9 mouse cellular contexts compared by ENCODE assay signal in the genomic region with DNA sequence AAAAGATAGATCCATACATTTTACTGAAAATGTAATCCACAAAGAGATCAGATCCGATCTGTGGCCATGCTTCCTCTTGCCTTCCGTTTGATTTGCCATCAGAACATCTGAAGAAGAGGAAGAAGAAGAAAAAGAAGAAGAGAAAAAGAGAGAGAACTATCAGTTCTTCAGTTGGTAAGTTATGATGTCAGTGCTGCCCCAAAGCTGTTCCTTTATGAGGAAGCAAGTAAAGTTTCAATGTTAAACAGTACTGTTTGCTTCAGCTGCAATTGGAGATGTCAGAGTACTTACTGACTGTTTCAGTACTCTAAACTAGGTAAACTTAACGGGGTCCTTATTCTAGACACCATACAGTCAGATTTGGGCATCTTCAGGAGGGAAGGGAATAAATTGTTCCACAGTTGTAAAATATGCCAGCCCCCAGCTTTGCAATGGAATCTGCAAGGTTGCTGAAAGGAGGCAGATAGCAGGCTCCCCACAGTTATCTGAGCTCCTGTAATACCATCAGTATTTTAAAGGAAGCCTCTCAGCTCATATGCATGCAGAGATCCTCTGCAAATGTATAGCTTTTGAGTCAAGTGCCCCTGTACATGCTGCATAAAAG. TPM values are rescaled to one million over a fixed set of nuclear protein-coding genes. Genes with fewer than 3 reads are reported as not detected.
DNase-seq lines count a peak whose midpoint lies in the region; ATAC-seq and TF ChIP-seq lines count a peak whose summit lies in the region.
"Had no signal": no experiment of that assay in that cellular context is flagged by ENCODE, and none has a peak within 500 bp of the region (broad histone marks: within the 10 kb centered on the region; RNA-seq: fewer than 3 reads in every experiment).

No protein-coding gene starts in this region.

- no peaks in the 10 kb centered on the region for H3K4me1 ChIP-seq in intestine, embryonic 14.5 days (replicated peaks; ENCODE audit: control insufficient read depth, insufficient read depth, low read length)
- no peaks in the 10 kb centered on the region for H3K4me1 ChIP-seq in intestine, postnatal 0 days (replicated peaks; ENCODE audit: control insufficient read depth, insufficient read depth, low read length)
- H3K4me1 ChIP-seq in forebrain, embryonic 12.5 days, result peaks cover 20% of the 10 kb centered on the region
- peaks cover 16% of the 10 kb centered on the region; the same call in 1 of the 2 replicates for H3K4me1 ChIP-seq in midbrain, embryonic 12.5 days

- 0 out of 2 replicates have a peak overlapping the region, but pooled peaks have one; percentile 59 for H3K4me3 ChIP-seq in intestine, embryonic 14.5 days (ENCODE audit: low read depth, low read length)
- no peak overlapping the region for H3K4me3 ChIP-seq in intestine, postnatal 0 days (ENCODE audit: low read depth, low read length)
- H3K4me3 ChIP-seq in forebrain, embryonic 12.5 days (replicated peaks), result peak overlapping the region; percentile 60
- peak overlapping the region; percentile 54 for H3K4me3 ChIP-seq in midbrain, embryonic 12.5 days

- 66% methylated on average over 3 of the region's 3 CpGs for WGBS in intestine, embryonic 14.5 days
- 74% methylated on average over 3 of the region's 3 CpGs for WGBS in intestine, postnatal 0 days
- 78% methylated on average over 3 of the region's 3 CpGs for WGBS in forebrain, embryonic 12.5 days
- 78% methylated on average over 3 of the region's 3 CpGs for WGBS in midbrain, embryonic 12.5 days

- ATAC-seq in intestine, embryonic 14.5 days (replicated peaks; ENCODE audit: low FRiP score, low TSS enrichment, low read depth), result no peak
- ATAC-seq in intestine, postnatal 0 days, result no peak
- ATAC-seq in forebrain, embryonic 12.5 days (ENCODE audit: low FRiP score), result no peak
- ATAC-seq in midbrain, embryonic 12.5 days (ENCODE audit: low FRiP score, low read depth), result no peak

- TF ChIP-seq POLR2A in brain, embryonic 14.5 days (IDR thresholded peaks at IDR 0.05; ENCODE audit: borderline replicate concordance, extremely low read depth, insufficient read depth, insufficient read length, poor library complexity, severe bottlenecking), result no peak

- H3K36me3 ChIP-seq in intestine, embryonic 14.5 days (ENCODE audit: control insufficient read depth, insufficient read depth, low read length), result no peaks in the 10 kb centered on the region
- no peaks in the 10 kb centered on the region for H3K36me3 ChIP-seq in intestine, postnatal 0 days (ENCODE audit: control insufficient read depth, insufficient read depth)
- H3K36me3 ChIP-seq in forebrain, embryonic 12.5 days (replicated peaks), result no peaks in the 10 kb centered on the region
- H3K36me3 ChIP-seq in midbrain, embryonic 12.5 days, result no peaks in the 10 kb centered on the region

- H3K27ac ChIP-seq in intestine, embryonic 14.5 days (ENCODE audit: low read depth), result no peak overlapping the region
- no peak overlapping the region for H3K27ac ChIP-seq in intestine, postnatal 0 days (ENCODE audit: low read depth, low read length)
- H3K27ac ChIP-seq in forebrain, embryonic 12.5 days, result peak overlapping the region; percentile 96
- peak overlapping the region; percentile 94 for H3K27ac ChIP-seq in midbrain, embryonic 12.5 days (replicated peaks)

- H3K9me3 ChIP-seq in intestine, embryonic 14.5 days (ENCODE audit: control insufficient read depth, low read length), result no peaks in the 10 kb centered on the region
- H3K9me3 ChIP-seq in intestine, postnatal 0 days (ENCODE audit: control insufficient read depth), result no peaks in the 10 kb centered on the region
- H3K9me3 ChIP-seq in forebrain, embryonic 12.5 days, result no peaks in the 10 kb centered on the region
- H3K9me3 ChIP-seq in midbrain, embryonic 12.5 days, result no peaks in the 10 kb centered on the region

- no peak overlapping the region for H3K9ac ChIP-seq in intestine, embryonic 14.5 days (ENCODE audit: low read length)
- H3K9ac ChIP-seq in intestine, postnatal 0 days (ENCODE audit: low read depth, low read length), result no peak overlapping the region
- peak overlapping the region; percentile 86 for H3K9ac ChIP-seq in forebrain, embryonic 12.5 days
- peak overlapping the region; percentile 68 for H3K9ac ChIP-seq in midbrain, embryonic 12.5 days (replicated peaks)

- no peaks in the 10 kb centered on the region for H3K27me3 ChIP-seq in intestine, embryonic 14.5 days (replicated peaks; ENCODE audit: control insufficient read depth, insufficient read depth, low read length)
- H3K27me3 ChIP-seq in intestine, postnatal 0 days (replicated peaks; ENCODE audit: control insufficient read depth, insufficient read depth, low read length), result no peaks in the 10 kb centered on the region
- H3K27me3 ChIP-seq in forebrain, embryonic 12.5 days, result no peaks in the 10 kb centered on the region
- no peaks in the 10 kb centered on the region for H3K27me3 ChIP-seq in midbrain, embryonic 12.5 days

- no peak for DNase-seq in intestine, embryonic 14.5 days (ENCODE audit: low spot score)
- peak; percentile 53 for DNase-seq in brain, embryonic 14.5 days (ENCODE audit: low read depth)
- DNase-seq in urinary bladder, adult 18-20 months (ENCODE audit: low spot score in 2 of 2), result no peak
- DNase-seq in kidney, postnatal 25 days, result no peak
- DNase-seq in urinary bladder, postnatal 10 days (ENCODE audit: low spot score), result no peak
- DNase-seq: gastrocnemius, postnatal 25 days had no signal

- peak overlapping the region; percentile 71 for H3K4me2 ChIP-seq in intestine, embryonic 14.5 days (ENCODE audit: low read length)
- no peak overlapping the region for H3K4me2 ChIP-seq in intestine, postnatal 0 days (replicated peaks; ENCODE audit: low read depth)
- H3K4me2 ChIP-seq in forebrain, embryonic 12.5 days, result peak overlapping the region; percentile 74
- peak overlapping the region; percentile 55 for H3K4me2 ChIP-seq in midbrain, embryonic 12.5 days (replicated peaks)

- TF ChIP-seq CTCF in intestine, postnatal 0 days (IDR thresholded peaks at IDR 0.05; ENCODE audit: low read depth), result no peak
- TF ChIP-seq CTCF in brain, embryonic 14.5 days (IDR thresholded peaks at IDR 0.05; ENCODE audit: borderline replicate concordance, extremely low read depth, insufficient read depth, insufficient read length), result no peak

RNA-seq across cellular contexts. Expression of a gene that starts 2.7 kb away (rescaled TPM):
- polyA plus RNA-seq in intestine, embryonic 14.5 days (2014; fragmentation: Nextera tagmentation; extraction: Ambion mirVana), result 6.6 and 7.3 TPM in 2 replicates
- 2.8 and 3.9 TPM in 2 replicates for polyA plus RNA-seq in intestine, postnatal 0 days (2015; fragmentation: Nextera tagmentation; extraction: Ambion mirVana)
- polyA plus RNA-seq in brain, embryonic 14.5 days (2012; rRNA removed), result 55.5 and 62.2 TPM in 2 replicates
- polyA plus RNA-seq in forebrain, embryonic 12.5 days (2016; fragmentation: Nextera tagmentation; extraction: Ambion mirVana), result 33.5 and 35.8 TPM in 2 replicates
- 35.1 and 37.5 TPM in 2 replicates for polyA plus RNA-seq in midbrain, embryonic 12.5 days (2016; fragmentation: Nextera tagmentation; extraction: Ambion mirVana)

RNA-seq across cellular contexts. Expression of a gene that starts 34.2 kb away (rescaled TPM):
- polyA plus RNA-seq in intestine, embryonic 14.5 days (2014; fragmentation: Nextera tagmentation; extraction: Ambion mirVana), result 85.4 and 85.8 TPM in 2 replicates
- polyA plus RNA-seq in intestine, postnatal 0 days (2015; fragmentation: Nextera tagmentation; extraction: Ambion mirVana), result 95.4 and 106 TPM in 2 replicates
- 49.1 and 56.9 TPM in 2 replicates for polyA plus RNA-seq in brain, embryonic 14.5 days (2012; rRNA removed)
- 93.7 and 97.0 TPM in 2 replicates for polyA plus RNA-seq in forebrain, embryonic 12.5 days (2016; fragmentation: Nextera tagmentation; extraction: Ambion mirVana)
- polyA plus RNA-seq in midbrain, embryonic 12.5 days (2016; fragmentation: Nextera tagmentation; extraction: Ambion mirVana), result 95.1 and 98.4 TPM in 2 replicates

Comparison
In these comparisons a context has a peak if more than half of its experiments do, and no peak if none do; other contexts are left out.
1. H3K27ac ChIP-seq: peak in forebrain, embryonic 12.5 days (single experiment) and midbrain, embryonic 12.5 days (single experiment); none in intestine, embryonic 14.5 days (single experiment) and intestine, postnatal 0 days (single experiment).
2. H3K9ac ChIP-seq: peak in forebrain, embryonic 12.5 days (single experiment) and midbrain, embryonic 12.5 days (single experiment); none in intestine, embryonic 14.5 days (single experiment) and intestine, postnatal 0 days (single experiment).